Mouse (Mus musculus): Measurements from ENCODE around the gene Rcn3.

The Rcn3 gene

GRCm38 (mm10) chr7:45113476-45113875 is 21.5 kb upstream of the Rcn3 start:
- CTCF ChIA-PET, result interaction anchor here in 2 of 4 experiments (0.6 to 1.6 kb wide), 4 partner anchors 8 to 85 kb away, joined by 3 to 6 read pairs (median 4); partner anchors contain the start of genes Aldh16a1 (in 1 of the 2) and Pih1d1 (in 1 of the 2)

GRCm38 (mm10) chr7:45112529-45112928 is 20.5 kb upstream of the Rcn3 start:
- ChIA-PET CTCF (interaction anchor here in 2 of 4 experiments (0.6 to 1.6 kb wide), 3 partner anchors 9 to 850 kb away, joined by 3 to 4 read pairs (median 3); no protein-coding TSS in a partner anchor), POLR2A (interaction anchor here (0.5 to 15.2 kb wide), 23 partner anchors 8 to 347 kb away, joined by 3 to 596 read pairs (median 4); partner anchors contain the start of genes Fcgrt (in 3 of the 4), Rpl13a (in 2 of the 4), Rps11 (in 2 of the 4) and Aldh16a1 (in 1 of the 4))

More at GRCm38 (mm10) chr7:45113476-45113875, 21.5 kb upstream of the Rcn3 start:
- POLR2A ChIA-PET, result interaction anchor here (0.6 to 15.2 kb wide), 26 partner anchors 7 to 455 kb away, joined by 3 to 596 read pairs (median 4); partner anchors contain the start of genes Fcgrt (in 3 of the 4), Rps11 (in 3 of the 4), Aldh16a1 (in 2 of the 4) and Pih1d1 (in 2 of the 4)

- ChIA-PET POLR2A (interaction anchor here (0.6 to 15.2 kb wide), 31 partner anchors 8 to 231 kb away, joined by 3 to 596 read pairs (median 4); partner anchors contain the start of genes Fcgrt (in 3 of the 4), Rpl13a (in 3 of the 4), Rps11 (in 2 of the 4) and Aldh16a1 (in 1 of the 4)), CTCF (interaction anchor here in 3 of 4 experiments (1.1 to 1.6 kb wide), 3 partner anchors 9 to 849 kb away, joined by 3 to 4 read pairs (median 3); no protein-coding TSS in a partner anchor)
Measured at GRCm38 (mm10) chr7:45111940-45112339, 19.9 kb upstream of the Rcn3 start.

GRCm38 (mm10) chr7:45110089-45110488 is 18.1 kb upstream of the Rcn3 start:
- CTCF ChIA-PET, result interaction anchor here in 1 of 4 experiments (0.6 to 1.0 kb wide), 3 partner anchors 42 to 805 kb away, joined by 3 to 5 read pairs (median 3); no protein-coding TSS in a partner anchor
- POLR2A ChIA-PET, result interaction anchor here (0.7 to 15.2 kb wide), 17 partner anchors 10 to 93 kb away, joined by 3 to 596 read pairs (median 6); partner anchors contain the start of genes Rcn3 (in 3 of the 4), Rpl13a (in 2 of the 4), Rps11 (in 2 of the 4) and Aldh16a1 (in 1 of the 4)

GRCm38 (mm10) chr7:45107052-45107645 is 15.1 kb upstream of the Rcn3 start:
- ChIA-PET CTCF (interaction anchor here in 3 of 4 experiments (0.6 to 2.9 kb wide), 15 partner anchors 8 to 860 kb away, joined by 3 to 16 read pairs (median 4); partner anchors contain the start of genes Aldh16a1 (in 1 of the 3), Flt3l (in 1 of the 3), Gm45713 (in 1 of the 3) and Rcn3 (in 1 of the 3)), POLR2A (interaction anchor here (0.6 to 15.2 kb wide), 36 partner anchors 8 to 1394 kb away, joined by 3 to 596 read pairs (median 4); partner anchors contain the start of genes Rcn3 (in 3 of the 4), Aldh16a1 (in 2 of the 4), Rpl13a (in 2 of the 4) and Rps11 (in 2 of the 4))

GRCm38 (mm10) chr7:45106441-45106840 is 14.4 kb upstream of the Rcn3 start:
- CTCF ChIA-PET, result interaction anchor here (0.6 to 2.9 kb wide), 9 partner anchors 21 to 396 kb away, joined by 3 to 16 read pairs (median 4); partner anchors contain the start of genes Aldh16a1 (in 1 of the 4), Flt3l (in 1 of the 4) and Gm45713 (in 1 of the 4)
- POLR2A ChIA-PET, result interaction anchor here (0.6 to 15.2 kb wide), 27 partner anchors 8 to 559 kb away, joined by 3 to 596 read pairs (median 5); partner anchors contain the start of genes Aldh16a1 (in 2 of the 4), Rcn3 (in 2 of the 4), Rpl13a (in 2 of the 4) and Rps11 (in 2 of the 4)

GRCm38 (mm10) chr7:45105491-45105890 is 13.5 kb upstream of the Rcn3 start:
- POLR2A ChIA-PET, result interaction anchor here (0.6 to 15.2 kb wide), 22 partner anchors 7 to 454 kb away, joined by 3 to 596 read pairs (median 6); partner anchors contain the start of genes Aldh16a1 (in 2 of the 4), Pih1d1 (in 2 of the 4), Rcn3 (in 2 of the 4) and Rpl13a (in 2 of the 4)
- CTCF ChIA-PET, result interaction anchor here in 1 of 4 experiments (0.7 to 2.9 kb wide), 4 partner anchors 24 to 192 kb away, joined by 3 to 16 read pairs (median 5); partner anchors contain the start of genes Flt3l and Gm45713

GRCm38 (mm10) chr7:45104941-45105340 is 12.9 kb upstream of the Rcn3 start:
- CTCF ChIA-PET, result interaction anchor here in 1 of 4 experiments (1.2 to 2.9 kb wide), 3 partner anchors 23 to 37 kb away, joined by 3 to 16 read pairs (median 8); no protein-coding TSS in a partner anchor
- POLR2A ChIA-PET, result interaction anchor here in 3 of 4 experiments (0.5 to 15.2 kb wide), 21 partner anchors 9 to 455 kb away, joined by 3 to 596 read pairs (median 7); partner anchors contain the start of genes Rcn3 (in 3 of the 3), Aldh16a1 (in 2 of the 3), Pih1d1 (in 2 of the 3) and Rpl13a (in 2 of the 3)

GRCm38 (mm10) chr7:45103652-45104180 is 11.7 kb upstream of the Rcn3 start, which contains the start of gene Fcgrt:
TSS of gene Fcgrt (minus strand) at chr7:45103851.
- ChIA-PET POLR2A (interaction anchor here in 3 of 4 experiments (0.6 to 15.2 kb wide), 35 partner anchors 8 to 263 kb away, joined by 3 to 596 read pairs (median 5); partner anchors contain the start of genes Rcn3 (in 3 of the 3), Aldh16a1 (in 2 of the 3), Pih1d1 (in 2 of the 3) and Rpl13a (in 2 of the 3)), CTCF (interaction anchor here in 3 of 4 experiments (0.5 to 1.9 kb wide), 10 partner anchors 17 to 180 kb away, joined by 3 to 8 read pairs (median 4); partner anchors contain the start of genes Flt3l (in 1 of the 3) and Gm45713 (in 1 of the 3))

- POLR2A ChIA-PET, result interaction anchor here in 3 of 4 experiments (0.5 to 18.8 kb wide), 35 partner anchors 8 to 264 kb away, joined by 3 to 596 read pairs (median 5); partner anchors contain the start of genes Rcn3 (in 3 of the 3), Aldh16a1 (in 2 of the 3), Pih1d1 (in 2 of the 3) and Rpl13a (in 2 of the 3)
- CTCF ChIA-PET, result interaction anchor here in 3 of 4 experiments (0.5 to 1.9 kb wide), 10 partner anchors 11 to 133 kb away, joined by 3 to 8 read pairs (median 4); partner anchors contain the start of genes Flt3l (in 1 of the 3), Gm45713 (in 1 of the 3) and Rcn3 (in 1 of the 3)
Measured at GRCm38 (mm10) chr7:45102940-45103585, 11.0 kb upstream of the Rcn3 start.

- CTCF ChIA-PET, result interaction anchor here in 1 of 4 experiments (1.0 kb wide), 1 partner anchor 10 kb away, joined by 3 read pairs; the partner anchor contains the start of gene Rcn3
- POLR2A ChIA-PET, result interaction anchor here in 3 of 4 experiments (0.5 to 18.8 kb wide), 10 partner anchors 6 to 231 kb away, joined by 3 to 368 read pairs (median 5); partner anchors contain the start of genes Fcgrt (in 1 of the 3), Rcn3 (in 1 of the 3), Rpl13a (in 1 of the 3) and Rps11 (in 1 of the 3)
Measured at GRCm38 (mm10) chr7:45102441-45102840, 10.4 kb upstream of the Rcn3 start.

- ChIA-PET POLR2A (interaction anchor here in 2 of 4 experiments (0.9 to 18.8 kb wide), 11 partner anchors 8 to 114 kb away, joined by 3 to 368 read pairs (median 4); partner anchors contain the start of genes Prmt1 (in 2 of the 2), Aldh16a1 (in 1 of the 2), Fcgrt (in 1 of the 2) and Rcn3 (in 1 of the 2)), CTCF (interaction anchor here in 2 of 4 experiments (0.7 to 1.2 kb wide), 3 partner anchors 10 to 35 kb away, joined by 3 to 10 read pairs (median 5); no protein-coding TSS in a partner anchor)
Measured at GRCm38 (mm10) chr7:45100046-45100445, 8.0 kb upstream of the Rcn3 start.

- ChIA-PET CTCF (interaction anchor here in 3 of 4 experiments (0.6 to 1.2 kb wide), 8 partner anchors 8 to 45 kb away, joined by 3 to 7 read pairs (median 3); no protein-coding TSS in a partner anchor), POLR2A (interaction anchor here (0.6 to 18.8 kb wide), 18 partner anchors 8 to 302 kb away, joined by 3 to 368 read pairs (median 4); partner anchors contain the start of genes Fcgrt (in 1 of the 4), Prmt1 (in 1 of the 4), Rpl13a (in 1 of the 4) and Rps11 (in 1 of the 4))
Measured at GRCm38 (mm10) chr7:45098541-45099240, 6.7 kb upstream of the Rcn3 start.

- ChIA-PET CTCF (interaction anchor here in 3 of 4 experiments (0.6 to 1.3 kb wide), 7 partner anchors 11 to 143 kb away, joined by 3 to 7 read pairs (median 3); partner anchors contain the start of genes Flt3l (in 1 of the 3) and Gm45713 (in 1 of the 3)), POLR2A (interaction anchor here in 3 of 4 experiments (0.6 to 18.8 kb wide), 19 partner anchors 9 to 145 kb away, joined by 3 to 368 read pairs (median 3); partner anchors contain the start of genes Pih1d1 (in 2 of the 3), Aldh16a1 (in 1 of the 3), Fcgrt (in 1 of the 3) and Flt3l (in 1 of the 3))
Measured at GRCm38 (mm10) chr7:45097479-45097878, 5.5 kb upstream of the Rcn3 start.

- CTCF ChIA-PET, result interaction anchor here in 2 of 4 experiments (0.6 to 2.2 kb wide), 3 partner anchors 11 to 28 kb away, joined by 3 to 7 read pairs (median 6); no protein-coding TSS in a partner anchor
- POLR2A ChIA-PET, result interaction anchor here in 2 of 4 experiments (0.7 to 18.8 kb wide), 13 partner anchors 8 to 239 kb away, joined by 3 to 368 read pairs (median 4); partner anchors contain the start of genes Fcgrt (in 2 of the 2), Hrc (in 1 of the 2), Prmt1 (in 1 of the 2) and Rpl13a (in 1 of the 2)
Measured at GRCm38 (mm10) chr7:45095965-45096364, 3.9 kb upstream of the Rcn3 start.
